Mouse (Mus musculus): ENCODE measurements around the gene Gm15262. TPM values are rescaled to one million over a fixed set of nuclear protein-coding genes. Genes with fewer than 3 reads are reported as not detected.

Gene Gm15262
- not detected in 2 replicates for polyA plus RNA-seq (2012; rRNA removed; ENCODE audit: low replicate concordance)

GRCm38 (mm10) chrX:161287156-161287555 lies at the start of gene Gm15262:
Gene Gm15262, plus strand, starts transcription at chrX:161287456.

Other genes starting within 250 kb of the Gm15262 start
- 0.20 and 0.29 TPM in 2 replicates for gene Scml2, start 170.3 kb upstream of the Gm15262 start, polyA plus RNA-seq (2012; rRNA removed; ENCODE audit: low replicate concordance)